ENCODE assay signal across 8 mouse cellular contexts in genomic region chr12:3236831-3237681, GRCm38 (mm10).
DNase-seq lines count a peak whose midpoint lies in the region; ATAC-seq lines count a peak whose summit lies in the region.

No protein-coding gene starts in this region.

- H3K4me1 ChIP-seq in forebrain, embryonic 12.5 days = peaks cover 6% of the 10 kb centered on the region
- H3K4me1 ChIP-seq in forebrain, embryonic 16.5 days (replicated peaks; ENCODE audit: control insufficient read depth, insufficient read depth, low read length) = peaks cover 4% of the 10 kb centered on the region; the same call in 1 of the 2 replicates
- H3K4me1 ChIP-seq in midbrain, embryonic 10.5 days = peaks cover 7% of the 10 kb centered on the region
- 0 out of 2 replicates have a peak, but pooled peaks cover 3% of the 10 kb centered on the region for H3K4me1 ChIP-seq in midbrain, embryonic 16.5 days (ENCODE audit: control insufficient read depth, insufficient read depth, low read length)

- H3K9ac ChIP-seq in forebrain, embryonic 12.5 days = no peak overlapping the region
- H3K9ac ChIP-seq in forebrain, embryonic 16.5 days (replicated peaks; ENCODE audit: low read depth, low read length) = no peak overlapping the region
- no peak overlapping the region for H3K9ac ChIP-seq in midbrain, embryonic 16.5 days (ENCODE audit: low read depth, low read length)

- H3K36me3 ChIP-seq in forebrain, embryonic 12.5 days (replicated peaks) = peaks cover 37% of the 10 kb centered on the region
- H3K36me3 ChIP-seq in forebrain, embryonic 16.5 days (ENCODE audit: control insufficient read depth, insufficient read depth) = peaks cover 21% of the 10 kb centered on the region
- H3K36me3 ChIP-seq in midbrain, embryonic 10.5 days = peaks cover 42% of the 10 kb centered on the region
- H3K36me3 ChIP-seq in midbrain, embryonic 16.5 days (ENCODE audit: control insufficient read depth, insufficient read depth, low read length) = peaks cover 22% of the 10 kb centered on the region

- no peak for DNase-seq in midbrain, embryonic 10.5 days (ENCODE audit: low spot score)
- DNase-seq in cerebellum, postnatal 14 days = peak; percentile 38 to 54
- DNase-seq in c-Kit-positive CD71-positive TER-119-positive erythroid progenitor cells, embryonic 14.5 days (ENCODE audit: low spot score) = no peak
- no peak for DNase-seq in urinary bladder, adult 18-20 months (ENCODE audit: low spot score in 2 of 2)

- H3K4me3 ChIP-seq in forebrain, embryonic 12.5 days (replicated peaks) = no peak overlapping the region
- no peak overlapping the region for H3K4me3 ChIP-seq in forebrain, embryonic 16.5 days (replicated peaks; ENCODE audit: low read length)
- H3K4me3 ChIP-seq in midbrain, embryonic 10.5 days = peak overlapping the region; percentile 66; the same call in 1 of the 2 replicates
- no peak overlapping the region for H3K4me3 ChIP-seq in midbrain, embryonic 16.5 days (ENCODE audit: low read depth, low read length)

- ATAC-seq in forebrain, embryonic 12.5 days (ENCODE audit: low FRiP score) = no peak
- ATAC-seq in forebrain, embryonic 16.5 days = no peak
- no peak for ATAC-seq in midbrain, embryonic 16.5 days
- ATAC-seq in megakaryocyte, adult 5-6 weeks (ENCODE audit: poor library complexity, severe bottlenecking) = peak; percentile 9; the same call in 1 of the 2 replicates

- no peak overlapping the region for H3K27ac ChIP-seq in forebrain, embryonic 12.5 days
- H3K27ac ChIP-seq in forebrain, embryonic 16.5 days (ENCODE audit: low read length) = no peak overlapping the region
- no peak overlapping the region for H3K27ac ChIP-seq in midbrain, embryonic 10.5 days (replicated peaks)
- no peak overlapping the region for H3K27ac ChIP-seq in midbrain, embryonic 16.5 days (ENCODE audit: low read length)

- no peaks in the 10 kb centered on the region for H3K27me3 ChIP-seq in forebrain, embryonic 12.5 days
- H3K27me3 ChIP-seq in forebrain, embryonic 16.5 days (replicated peaks; ENCODE audit: control insufficient read depth, insufficient read depth, low read length) = no peaks in the 10 kb centered on the region
- H3K27me3 ChIP-seq in midbrain, embryonic 10.5 days (ENCODE audit: low read depth, poor library complexity, severe bottlenecking) = no peaks in the 10 kb centered on the region
- no peaks in the 10 kb centered on the region for H3K27me3 ChIP-seq in midbrain, embryonic 16.5 days (ENCODE audit: control insufficient read depth, insufficient read depth, low read depth, low read length)

- peaks cover 17% of the 10 kb centered on the region for H3K9me3 ChIP-seq in forebrain, embryonic 12.5 days
- no peaks in the 10 kb centered on the region for H3K9me3 ChIP-seq in forebrain, embryonic 16.5 days (ENCODE audit: control insufficient read depth, low read length)
- H3K9me3 ChIP-seq in midbrain, embryonic 10.5 days (replicated peaks) = peaks cover 36% of the 10 kb centered on the region
- no peaks in the 10 kb centered on the region for H3K9me3 ChIP-seq in midbrain, embryonic 16.5 days (replicated peaks; ENCODE audit: control insufficient read depth, low read length, poor library complexity, severe bottlenecking)

- H3K4me2 ChIP-seq in forebrain, embryonic 12.5 days = peak overlapping the region; percentile 59; the same call in 1 of the 2 replicates
- H3K4me2 ChIP-seq in forebrain, embryonic 16.5 days (ENCODE audit: low read length) = no peak overlapping the region
- H3K4me2 ChIP-seq in midbrain, embryonic 16.5 days (ENCODE audit: low read length) = no peak overlapping the region

- 94% methylated on average over 12 of the region's 12 CpGs for WGBS in forebrain, embryonic 12.5 days
- WGBS in forebrain, embryonic 16.5 days = 94% methylated on average over 12 of the region's 12 CpGs
- 96% methylated on average over 12 of the region's 12 CpGs for WGBS in midbrain, embryonic 10.5 days
- WGBS in midbrain, embryonic 16.5 days = 97% methylated on average over 11 of the region's 12 CpGs

Comparison
In these comparisons a context has a peak if more than half of its experiments do, and no peak if none do; other contexts are left out.
1. DNase-seq: peak in cerebellum, postnatal 14 days (2 of 2); none in midbrain, embryonic 10.5 days (single experiment), c-Kit-positive CD71-positive TER-119-positive erythroid progenitor cells, embryonic 14.5 days (single experiment) and urinary bladder, adult 18-20 months (0 of 2).